Mouse (Mus musculus): ENCODE results near the gene Olfr881.

Olfr881 gene

DNA sequence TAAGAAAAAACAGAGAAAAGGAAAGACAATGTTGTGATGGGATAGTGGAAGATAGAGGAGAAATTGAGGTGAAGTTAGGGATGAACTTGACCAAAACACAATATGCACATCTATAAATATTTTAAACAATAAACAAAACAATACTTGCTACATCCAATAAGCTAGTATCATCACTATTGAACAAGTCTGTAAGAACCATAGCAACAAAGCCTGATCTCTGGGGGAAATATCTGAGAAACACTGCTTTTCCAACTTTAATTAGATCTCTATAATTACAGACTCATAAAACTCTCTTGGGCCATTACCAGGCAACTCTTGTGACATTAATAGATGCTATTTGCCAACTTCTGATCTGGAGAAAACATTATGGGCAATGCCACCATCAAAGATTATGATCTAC lies at the start of gene Olfr881:
TSS of gene Olfr881 (plus strand) at position 301 of the 400 bp plus-strand sequence.
- no peak for DNase-seq

- no peak for DNase-seq
Observed at GRCm38 (mm10) chr9:37998581-37999204, 7.1 kb downstream of the Olfr881 start.

- no peak for DNase-seq
Observed at GRCm38 (mm10) chr9:38000021-38000420, 8.4 kb downstream of the Olfr881 start.

DNA sequence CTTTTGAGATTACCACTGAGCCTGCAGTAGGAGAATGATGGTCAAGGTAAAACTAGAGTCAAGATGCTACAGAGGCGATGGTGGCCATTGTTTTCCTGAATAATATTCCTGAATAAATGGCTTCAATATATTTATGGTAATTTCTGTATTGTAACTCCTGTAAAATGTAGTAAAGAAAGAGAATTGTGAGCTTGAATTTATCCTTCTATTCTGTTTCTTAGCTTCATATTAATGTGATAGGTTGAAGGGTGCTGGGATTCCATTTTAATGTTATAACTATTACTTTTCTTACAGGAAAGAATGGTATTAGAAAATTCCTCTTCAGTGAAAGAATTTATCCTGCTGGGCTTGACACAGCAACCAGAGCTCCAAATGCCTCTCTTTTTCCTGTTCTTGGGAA lies 33.9 kb downstream of the Olfr881 start, which contains the start of gene Olfr883:
TSS of gene Olfr883 (plus strand) at position 301 of the 400 bp plus-strand sequence.
- no peak for DNase-seq
